Mouse (Mus musculus) myocyte (in vitro differentiated cells): Measurements from ENCODE around the gene Plekha5. TPM values are rescaled to one million over a fixed set of nuclear protein-coding genes. Genes with fewer than 3 reads are reported as not detected.

ENCODE experiments used
- H3K27me3 ChIP-seq: one replicate; pipeline ENCODE4 v1.6.1; 2011; ENCODE audit not compliant: control insufficient read depth, insufficient read depth, insufficient read length
- H3K36me3 ChIP-seq: one replicate; pipeline ENCODE4 v1.6.1; 2011; ENCODE audit not compliant: control insufficient read depth, insufficient read depth
- H3K4me2 ChIP-seq: one replicate; pipeline ENCODE4 v1.6.1; 2011; ENCODE audit warnings: low read depth, control low read depth
- H3K4me3 ChIP-seq: one replicate; pipeline ENCODE4 v1.5.1; 2011; ENCODE audit warnings: mild to moderate bottlenecking, control low read depth, moderate library complexity
- H3K79me2 ChIP-seq: one replicate; pipeline ENCODE4 v1.6.1; 2011; ENCODE audit not compliant: control insufficient read depth, insufficient read depth
- H3ac ChIP-seq: one replicate; pipeline ENCODE4 v1.6.1; 2011; ENCODE audit not compliant: control insufficient read depth, insufficient read length
- CEBPB ChIP-seq: IDR thresholded peaks from 2 replicates; pipeline ENCODE4 v1.6.1; 2011; ENCODE audit warnings: mild to moderate bottlenecking, moderate library complexity; ENCODE audit not compliant: poor library complexity, insufficient read depth, severe bottlenecking
- E2F4 ChIP-seq: IDR thresholded peaks from one replicate; pipeline ENCODE4 v1.6.1; 2011; ENCODE audit warnings: mild to moderate bottlenecking, control low read depth, moderate library complexity; ENCODE audit not compliant: insufficient read depth
- MAX ChIP-seq: IDR thresholded peaks from one replicate; pipeline ENCODE4 v1.6.1; 2011; ENCODE audit warnings: low read depth, mild to moderate bottlenecking, control low read depth
- MYOD1 ChIP-seq, 3 experiments: IDR thresholded peaks; one replicate each; pipeline ENCODE4 v1.6.1; 2011; ENCODE audit warnings: control low read depth in 2 of 3, low read depth in 2 of 3, mild to moderate bottlenecking in 2 of 3, moderate library complexity in 1 of 3; ENCODE audit not compliant: insufficient read length in 2 of 3, control insufficient read depth in 1 of 3
- MYOG ChIP-seq, 3 experiments: IDR thresholded peaks; one replicate each; pipeline ENCODE4 v1.6.1; 2011; ENCODE audit warnings: control low read depth in 2 of 3, low read depth in 2 of 3, mild to moderate bottlenecking in 2 of 3; ENCODE audit not compliant: insufficient read length in 2 of 3, control insufficient read depth in 1 of 3, insufficient read depth in 1 of 3
- POLR2A ChIP-seq: IDR thresholded peaks from one replicate; pipeline ENCODE4 v1.6.1; 2011; ENCODE audit warnings: low read depth, mild to moderate bottlenecking, control low read depth, moderate library complexity; ENCODE audit not compliant: insufficient read length
- POLR2AphosphoS2 ChIP-seq: IDR thresholded peaks from one replicate; pipeline ENCODE4 v1.6.1; 2011; ENCODE audit warnings: low read depth, control low read depth; ENCODE audit not compliant: insufficient read length
- REST ChIP-seq: IDR thresholded peaks from one replicate; pipeline ENCODE4 v1.6.1; 2011; ENCODE audit warnings: mild to moderate bottlenecking, control low read depth, moderate library complexity; ENCODE audit not compliant: insufficient read depth, insufficient read length
- SRF ChIP-seq: IDR thresholded peaks from one replicate; pipeline ENCODE4 v1.6.1; 2011; ENCODE audit warnings: low read depth; ENCODE audit not compliant: control insufficient read depth, insufficient read length
- TCF12 ChIP-seq: IDR thresholded peaks from one replicate; pipeline ENCODE4 v1.6.1; 2011; ENCODE audit warnings: mild to moderate bottlenecking, control low read depth; ENCODE audit not compliant: poor library complexity, insufficient read depth, severe bottlenecking
- TCF3 ChIP-seq: IDR thresholded peaks from one replicate; pipeline ENCODE4 v1.6.1; 2011; ENCODE audit warnings: low read depth, control low read depth; ENCODE audit not compliant: insufficient read length
- USF1 ChIP-seq: IDR thresholded peaks from one replicate; pipeline ENCODE4 v1.6.1; 2011; ENCODE audit warnings: low read depth, mild to moderate bottlenecking, control low read depth, moderate library complexity
- polyA plus RNA-seq: library from polyadenylated mRNA; unstranded; fragments of >200 nt; fragmentation: generic; extraction: Trizol; gene quantifications from one replicate; pipeline ENCODE4 v1.2.1, GENCODE M21; 2012; ENCODE audit warnings: missing spikeins

Plekha5 gene
- polyA plus RNA-seq, 1 experiment = 12.2 TPM

DNA sequence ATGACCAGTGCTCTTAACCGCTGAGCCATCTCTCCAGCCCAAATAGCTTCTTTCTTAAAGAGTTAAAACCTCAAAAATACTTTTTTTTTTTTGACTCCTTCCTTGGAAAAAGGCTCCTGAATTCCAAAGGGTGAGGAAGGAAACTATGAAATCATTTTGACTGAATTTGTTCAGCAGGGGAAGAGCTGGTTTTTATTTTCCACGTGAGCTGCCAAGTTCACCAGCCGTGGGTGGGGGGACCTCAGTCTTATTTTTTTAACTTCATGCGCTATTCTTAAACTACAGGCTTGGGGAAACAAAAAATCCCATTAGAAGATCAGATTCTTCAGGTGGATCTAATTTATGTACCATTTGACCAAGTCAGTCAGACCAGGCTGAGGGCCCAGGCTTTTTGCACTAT lies 187.4 kb downstream of the Plekha5 start:
- no peak overlapping the region for H3K4me3 ChIP-seq
- no peak overlapping the region for H3ac ChIP-seq
- no peak for TF ChIP-seq POLR2AphosphoS2
- no peak for TF ChIP-seq MYOD1 (IDR thresholded peaks at IDR 0.05; ENCODE audit: control insufficient read depth in 1 of 3, insufficient read length in 2 of 3, low read depth in 2 of 3)
- TF ChIP-seq E2F4 = no peak
- TF ChIP-seq MYOG (IDR thresholded peaks at IDR 0.05; ENCODE audit: control insufficient read depth in 1 of 3, insufficient read depth in 1 of 3, insufficient read length in 2 of 3, low read depth in 2 of 3) = no peak
- TF ChIP-seq SRF = no peak
- TF ChIP-seq POLR2A = no peak
- TF ChIP-seq REST = no peak
- no peak for TF ChIP-seq MAX
- TF ChIP-seq USF1 = no peak
- no peak for TF ChIP-seq TCF12
- TF ChIP-seq TCF3 = no peak
- TF ChIP-seq CEBPB = no peak
- H3K36me3 ChIP-seq = no peaks in the 10 kb centered on the region
- no peaks in the 10 kb centered on the region for H3K27me3 ChIP-seq
- H3K4me2 ChIP-seq = no peak overlapping the region
- H3K79me2 ChIP-seq = no peaks in the 10 kb centered on the region

GRCm38 (mm10) chr6:140611893-140612473 lies 188.1 kb downstream of the Plekha5 start:
- no peak overlapping the region for H3K4me2 ChIP-seq
- no peak overlapping the region for H3K4me3 ChIP-seq
- H3K36me3 ChIP-seq = no peaks in the 10 kb centered on the region
- no peak overlapping the region for H3ac ChIP-seq
- H3K27me3 ChIP-seq = no peaks in the 10 kb centered on the region
- TF ChIP-seq MYOG (IDR thresholded peaks at IDR 0.05; ENCODE audit: control insufficient read depth in 1 of 3, insufficient read depth in 1 of 3, insufficient read length in 2 of 3, low read depth in 2 of 3) = no peak
- no peak for TF ChIP-seq MAX
- no peak for TF ChIP-seq TCF3
- no peak for TF ChIP-seq MYOD1 (IDR thresholded peaks at IDR 0.05; ENCODE audit: control insufficient read depth in 1 of 3, insufficient read length in 2 of 3, low read depth in 2 of 3)
- no peak for TF ChIP-seq SRF
- TF ChIP-seq POLR2AphosphoS2 = no peak
- no peak for TF ChIP-seq TCF12
- TF ChIP-seq CEBPB = no peak
- TF ChIP-seq REST = no peak
- TF ChIP-seq USF1 = no peak
- TF ChIP-seq E2F4 = no peak
- no peak for TF ChIP-seq POLR2A
- H3K79me2 ChIP-seq = no peaks in the 10 kb centered on the region

DNA sequence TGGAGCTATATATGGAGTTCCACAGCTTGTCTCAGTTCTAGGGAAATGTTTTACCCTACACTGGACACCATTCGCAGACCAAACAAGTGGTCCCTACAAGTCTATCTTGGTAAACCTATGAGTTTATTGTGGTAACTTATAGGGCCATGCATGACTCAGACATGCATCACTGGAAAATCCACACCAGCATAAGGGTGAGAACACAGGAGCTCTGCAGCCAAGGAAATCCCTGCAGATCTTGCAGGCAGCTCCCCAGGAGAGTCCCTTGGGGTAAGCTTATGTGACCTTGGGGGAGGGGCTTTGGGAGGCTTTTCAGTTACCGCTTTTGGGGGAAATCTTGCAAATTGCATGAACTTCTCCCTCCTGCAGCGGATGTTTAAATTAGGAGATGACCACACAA lies 190.0 kb downstream of the Plekha5 start:
- Histone ChIP-seq H3K4me3 (no peak overlapping the region), H3K36me3 (no peaks in the 10 kb centered on the region)
- TF ChIP-seq E2F4 = no peak
- TF ChIP-seq MAX = no peak

GRCm38 (mm10) chr6:140614711-140615110 lies 190.9 kb downstream of the Plekha5 start:
- H3K36me3 ChIP-seq = no peaks in the 10 kb centered on the region
- TF ChIP-seq CEBPB = no peak
- no peak for TF ChIP-seq POLR2A
- no peak for TF ChIP-seq MAX
- no peak for TF ChIP-seq REST
- no peak overlapping the region for H3K4me2 ChIP-seq
- H3ac ChIP-seq = no peak overlapping the region
- no peaks in the 10 kb centered on the region for H3K79me2 ChIP-seq
- H3K4me3 ChIP-seq = no peak overlapping the region
- no peaks in the 10 kb centered on the region for H3K27me3 ChIP-seq

More for the DNA sequence above, 190.0 kb downstream of the Plekha5 start:
- Histone ChIP-seq H3K4me2 (no peak overlapping the region), H3K79me2 (no peaks in the 10 kb centered on the region), H3ac (no peak overlapping the region), H3K27me3 (no peaks in the 10 kb centered on the region)

GRCm38 (mm10) chr6:140620531-140621349 lies 196.9 kb downstream of the Plekha5 start:
- H3K36me3 ChIP-seq = no peaks in the 10 kb centered on the region
- H3K4me3 ChIP-seq = no peak overlapping the region
- no peaks in the 10 kb centered on the region for H3K27me3 ChIP-seq
- H3ac ChIP-seq = no peak overlapping the region
- H3K79me2 ChIP-seq = peaks cover 17% of the 10 kb centered on the region
- H3K4me2 ChIP-seq = peak overlapping the region; percentile 80
- TF ChIP-seq MYOG (IDR thresholded peaks at IDR 0.05; ENCODE audit: control insufficient read depth in 1 of 3, insufficient read depth in 1 of 3, insufficient read length in 2 of 3, low read depth in 2 of 3) (peak in 1 of 3 experiments; percentile 14), CEBPB (no peak), POLR2AphosphoS2 (no peak), SRF (no peak), TCF3 (no peak), MAX (no peak), E2F4 (no peak), MYOD1 (IDR thresholded peaks at IDR 0.05; ENCODE audit: control insufficient read depth in 1 of 3, insufficient read length in 2 of 3, low read depth in 2 of 3) (peak in 1 of 3 experiments; percentile 34)
